Mouse (Mus musculus) embryonic facial prominence, embryonic 10.5 days (tissue): ENCODE results near the gene Dlk2. TPM values are rescaled to one million over a fixed set of nuclear protein-coding genes. Genes with fewer than 3 reads are reported as not detected.

ENCODE experiments used
- DNase-seq: peaks from one replicate; pipeline ENCODE4 v3.0.0-alpha.2; 2017; ENCODE audit warnings: low spot score
- H3K27ac ChIP-seq: fragments of 300-500 bp; sonication (generic); replicated peaks from 2 replicates; pipeline ENCODE4 v1.5.1; 2016; ENCODE audit warnings: mild to moderate bottlenecking
- H3K27me3 ChIP-seq: fragments of 300-500 bp; sonication (generic); replicated peaks from 2 replicates; pipeline ENCODE4 v1.6.1; 2016; ENCODE audit warnings: low read depth, mild to moderate bottlenecking; ENCODE audit not compliant: poor library complexity, severe bottlenecking
- H3K36me3 ChIP-seq: fragments of 300-500 bp; sonication (generic); replicated peaks from 2 replicates; pipeline ENCODE4 v1.6.1; 2016; ENCODE audit warnings: mild to moderate bottlenecking, moderate library complexity
- H3K4me1 ChIP-seq: fragments of 300-500 bp; sonication (generic); 2 replicates; pipeline ENCODE4 v1.6.1; 2016
- H3K4me3 ChIP-seq: fragments of 300-500 bp; sonication (generic); 2 replicates; pipeline ENCODE4 v1.5.1; 2016; ENCODE audit warnings: mild to moderate bottlenecking, moderate library complexity
- H3K9me3 ChIP-seq: fragments of 300-500 bp; sonication (generic); 2 replicates; pipeline ENCODE4 v1.6.1; 2016; ENCODE audit warnings: mild to moderate bottlenecking
- WGBS: fragments of 180-500 bp; shearing (Covaris S2); methylation state at CpG from one replicate; pipeline ENCODE4 v1.1.7; 2016; 5-methylcytosine and 5-hydroxymethylcytosine counted together
- polyA plus RNA-seq: library from polyadenylated mRNA; unstranded; fragments of >200 nt; fragmentation: Nextera tagmentation; extraction: Ambion mirVana; gene quantifications from 2 replicates; pipeline ENCODE4 v1.2.1, GENCODE M21; 2016

The Dlk2 gene
- polyA plus RNA-seq, 1 experiment from 2014 or later: 2.0 TPM

DNA sequence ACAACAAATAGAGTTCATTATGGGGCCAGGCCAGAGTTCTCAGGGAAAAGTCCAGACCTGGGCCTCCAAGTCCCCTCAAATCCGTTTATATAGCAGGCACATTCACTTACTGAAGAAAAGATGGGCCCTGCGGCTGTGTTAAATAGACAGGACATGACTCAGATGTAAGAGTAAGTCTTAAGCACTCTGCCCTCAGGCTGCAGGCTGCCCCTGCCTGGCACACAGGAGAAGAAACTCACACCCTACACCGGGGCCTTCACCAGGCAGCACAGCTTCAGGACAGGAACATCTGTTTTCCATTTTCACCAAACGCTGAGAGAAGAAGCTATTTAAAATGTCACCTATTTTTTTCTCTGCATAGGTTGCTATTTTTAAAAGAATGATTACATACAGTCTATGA is 19.6 kb upstream of the Dlk2 start:
- Histone ChIP-seq H3K36me3 (peaks cover 80% of the 10 kb centered on the region), H3K27me3 (no peaks in the 10 kb centered on the region), H3K4me3 (no peak overlapping the region), H3K4me1 (peaks cover 72% of the 10 kb centered on the region), H3K9me3 (no peaks in the 10 kb centered on the region), H3K27ac (peak overlapping the region; percentile 32; the same call in 1 of the 2 replicates)
- 33% methylated on average over 4 of the region's 4 CpGs for WGBS
- peak; percentile 62 for DNase-seq

DNA sequence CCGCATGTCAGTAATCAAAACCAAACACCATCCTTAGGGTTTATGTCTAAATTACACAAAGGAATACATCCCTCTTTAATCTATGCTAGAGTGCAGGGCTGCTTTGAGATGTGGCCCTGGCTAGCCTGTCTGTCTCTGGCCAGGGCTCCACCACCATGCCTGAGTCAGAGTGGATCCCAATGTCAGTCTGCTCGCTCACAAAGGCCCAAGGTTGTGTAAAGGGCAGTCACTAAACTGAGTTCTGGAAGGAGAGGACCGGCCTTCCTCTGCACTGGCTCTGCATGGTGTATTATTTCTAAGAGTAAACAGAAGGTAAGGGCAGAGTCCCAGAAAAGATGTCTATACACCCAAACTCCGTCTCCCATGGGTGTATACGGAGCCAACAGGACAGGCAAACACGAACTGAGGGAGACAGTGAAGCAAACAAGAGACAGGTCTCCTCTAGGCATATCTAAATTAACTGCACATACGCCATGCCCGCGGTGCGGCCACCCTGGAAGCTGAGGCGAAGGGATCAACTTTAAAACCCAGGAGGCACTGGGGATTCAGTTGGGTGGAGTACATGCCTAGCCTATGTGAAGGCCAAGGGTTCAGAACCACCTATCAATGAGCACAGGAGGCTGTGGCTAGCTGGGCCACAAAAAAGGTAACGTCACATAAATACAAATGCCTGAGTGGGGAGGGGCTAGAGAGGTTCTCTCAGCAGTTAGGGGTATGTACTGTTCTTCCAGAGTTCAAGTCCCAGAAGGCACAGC is 19.0 kb upstream of the Dlk2 start:
- no peak for DNase-seq
- Histone ChIP-seq H3K4me1 (peaks cover 72% of the 10 kb centered on the region), H3K27ac (peak overlapping the region; percentile 74), H3K36me3 (peaks cover 74% of the 10 kb centered on the region), H3K4me3 (peak overlapping the region; percentile 18; the same call in 1 of the 2 replicates), H3K9me3 (no peaks in the 10 kb centered on the region), H3K27me3 (no peaks in the 10 kb centered on the region)
- 71% methylated on average over 12 of the region's 12 CpGs for WGBS

- no peaks in the 10 kb centered on the region for H3K9me3 ChIP-seq
- H3K27ac ChIP-seq: peak within 1 kb of the TSS; percentile 92
- peak; percentile 97 for DNase-seq
- H3K36me3 ChIP-seq: peaks cover 35% of the 10 kb centered on the region
- under 1% methylated on average over 37 of the region's 37 CpGs for WGBS
- H3K27me3 ChIP-seq: no peaks in the 10 kb centered on the region
- peak within 1 kb of the TSS; percentile 90 for H3K4me3 ChIP-seq
- H3K4me1 ChIP-seq: peaks cover 59% of the 10 kb centered on the region
Measured at GRCm38 (mm10) chr17:46282483-46283123, 14.6 kb upstream of the Dlk2 start, which contains the start of gene Tjap1. TSS of gene Tjap1 (minus strand) at chr17:46283026.

GRCm38 (mm10) chr17:46283140-46283539 is 14.1 kb upstream of the Dlk2 start:
- peak overlapping the region; percentile 92 for H3K27ac ChIP-seq
- 21% methylated on average over 9 of the region's 9 CpGs for WGBS

GRCm38 (mm10) chr17:46283911-46284310 is 13.3 kb upstream of the Dlk2 start:
- H3K4me1 ChIP-seq: peaks cover 54% of the 10 kb centered on the region
- no peaks in the 10 kb centered on the region for H3K27me3 ChIP-seq
- peaks cover 23% of the 10 kb centered on the region for H3K36me3 ChIP-seq
- WGBS: 89% methylated on average over 8 of the region's 8 CpGs
- no peak overlapping the region for H3K4me3 ChIP-seq
- no peaks in the 10 kb centered on the region for H3K9me3 ChIP-seq
- DNase-seq: no peak
- H3K27ac ChIP-seq: no peak overlapping the region

More at GRCm38 (mm10) chr17:46283140-46283539, 14.1 kb upstream of the Dlk2 start:
- no peak for DNase-seq
- peaks cover 59% of the 10 kb centered on the region for H3K4me1 ChIP-seq
- H3K9me3 ChIP-seq: no peaks in the 10 kb centered on the region
- H3K4me3 ChIP-seq: peak overlapping the region; percentile 90
- peaks cover 31% of the 10 kb centered on the region for H3K36me3 ChIP-seq
- no peaks in the 10 kb centered on the region for H3K27me3 ChIP-seq

DNA sequence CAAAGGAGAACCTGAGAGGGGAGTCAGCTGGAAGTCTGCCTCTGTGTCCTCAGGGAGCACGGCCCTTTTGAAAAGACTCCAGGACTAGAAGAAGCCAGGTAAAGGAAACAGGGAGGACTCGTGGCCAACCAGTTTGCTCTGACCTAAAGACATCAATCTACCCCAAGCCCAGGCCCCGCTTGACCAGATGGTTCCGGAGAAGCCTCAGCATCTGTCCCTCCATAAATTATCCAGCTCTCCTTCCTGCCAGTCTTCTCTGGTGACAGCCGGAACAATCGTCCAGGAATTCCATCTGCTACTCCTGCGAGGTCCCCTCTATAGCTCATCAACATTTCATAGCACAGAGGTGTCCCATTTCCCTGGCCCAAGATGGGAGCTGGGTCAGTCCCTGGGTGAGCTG is 12.6 kb upstream of the Dlk2 start:
- H3K27me3 ChIP-seq: no peaks in the 10 kb centered on the region
- H3K4me1 ChIP-seq: peaks cover 50% of the 10 kb centered on the region
- H3K27ac ChIP-seq: no peak overlapping the region
- no peaks in the 10 kb centered on the region for H3K9me3 ChIP-seq
- no peak for DNase-seq
- no peak overlapping the region for H3K4me3 ChIP-seq
- H3K36me3 ChIP-seq: peaks cover 16% of the 10 kb centered on the region
- WGBS: 64% methylated on average over 7 of the region's 7 CpGs

- Histone ChIP-seq H3K9me3 (no peaks in the 10 kb centered on the region), H3K4me3 (no peak overlapping the region), H3K4me1 (peaks cover 50% of the 10 kb centered on the region), H3K36me3 (peaks cover 8% of the 10 kb centered on the region), H3K27ac (no peak overlapping the region), H3K27me3 (no peaks in the 10 kb centered on the region)
- 74% methylated on average over 6 of the region's 6 CpGs for WGBS
- no peak for DNase-seq
Measured at GRCm38 (mm10) chr17:46285407-46285806, 11.8 kb upstream of the Dlk2 start.

DNA sequence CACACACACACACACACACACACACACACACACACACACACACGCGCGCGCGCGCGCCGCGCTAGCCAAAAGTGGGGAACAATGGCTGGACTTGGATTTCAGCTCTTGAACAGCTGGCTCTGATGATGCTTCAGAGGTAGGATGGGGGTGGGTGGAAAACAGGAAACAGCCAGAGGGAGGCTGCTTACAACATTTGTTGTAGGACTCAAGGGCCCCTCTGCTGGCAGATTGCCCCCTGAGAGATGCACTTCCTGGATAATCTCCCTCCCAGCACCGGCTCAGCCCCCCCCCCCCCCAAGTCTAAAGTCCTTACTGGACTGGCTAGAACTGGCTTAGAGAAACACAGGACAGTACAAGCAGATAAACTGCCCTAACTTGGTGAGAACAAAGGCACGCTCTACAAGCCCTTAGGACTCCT is 9.5 kb upstream of the Dlk2 start:
- no peaks in the 10 kb centered on the region for H3K36me3 ChIP-seq
- peaks cover 12% of the 10 kb centered on the region; the same call in 1 of the 2 replicates for H3K27me3 ChIP-seq
- no peaks in the 10 kb centered on the region for H3K9me3 ChIP-seq
- H3K27ac ChIP-seq: peak overlapping the region; percentile 81
- peaks cover 32% of the 10 kb centered on the region for H3K4me1 ChIP-seq
- H3K4me3 ChIP-seq: peak overlapping the region; percentile 29
- peak; percentile 60 for DNase-seq
- 67% methylated on average over 11 of the region's 11 CpGs for WGBS

GRCm38 (mm10) chr17:46296601-46297000 is 620 bp upstream of the Dlk2 start:
- no peak for DNase-seq
- no peak overlapping the region for H3K4me3 ChIP-seq
- peaks cover 25% of the 10 kb centered on the region for H3K4me1 ChIP-seq
- H3K36me3 ChIP-seq: no peaks in the 10 kb centered on the region
- no peak overlapping the region for H3K27ac ChIP-seq
- H3K9me3 ChIP-seq: no peaks in the 10 kb centered on the region
- WGBS: 52% methylated on average over 6 of the region's 6 CpGs
- peaks cover 94% of the 10 kb centered on the region for H3K27me3 ChIP-seq

- no peak overlapping the region for H3K27ac ChIP-seq
- H3K9me3 ChIP-seq: no peaks in the 10 kb centered on the region
- H3K4me3 ChIP-seq: peak overlapping the region; percentile 72
- H3K4me1 ChIP-seq: peaks cover 25% of the 10 kb centered on the region
- peaks cover 91% of the 10 kb centered on the region for H3K27me3 ChIP-seq
- no peak for DNase-seq
- H3K36me3 ChIP-seq: no peaks in the 10 kb centered on the region
- WGBS: 13% methylated on average over 6 of the region's 6 CpGs
Measured at GRCm38 (mm10) chr17:46297028-46297363, 225 bp upstream of the Dlk2 start.

DNA sequence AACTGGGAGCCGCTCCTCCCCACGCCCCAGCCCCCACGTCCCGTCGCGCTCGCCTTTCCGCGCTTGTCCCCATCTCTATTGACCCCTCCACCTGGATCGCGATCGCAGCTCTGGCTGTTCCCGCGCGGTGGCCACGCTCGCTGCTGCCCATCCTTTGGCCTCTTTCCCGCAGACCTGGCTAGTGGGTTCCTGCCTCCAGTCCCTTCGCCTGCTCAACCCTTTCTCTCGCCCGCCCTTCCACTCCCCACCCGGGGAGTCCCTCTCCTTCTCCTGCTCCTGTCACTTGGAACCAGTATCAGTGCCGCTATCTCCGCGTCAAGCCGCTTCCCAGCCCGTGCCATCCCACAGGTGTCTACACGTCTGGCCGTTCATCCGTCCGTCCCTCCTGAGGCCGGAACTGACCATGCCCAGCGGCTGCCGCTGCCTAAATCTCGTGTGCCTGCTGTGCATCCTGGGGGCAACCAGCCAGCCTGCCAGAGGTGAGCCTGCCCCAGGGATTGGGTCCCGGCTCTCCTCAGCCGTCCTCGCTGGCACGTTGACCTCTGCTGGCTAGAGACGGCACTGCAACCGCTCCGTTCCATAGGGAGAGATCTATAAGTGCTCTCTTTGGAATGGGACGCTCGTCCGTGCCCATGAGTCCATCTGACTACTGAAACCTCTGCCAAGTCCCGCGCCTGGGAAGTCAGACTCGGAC is 1.1 kb downstream of the Dlk2 start:
- under 1% methylated on average over 48 of the region's 48 CpGs for WGBS
- H3K27me3 ChIP-seq: peaks cover 78% of the 10 kb centered on the region
- DNase-seq: peak; percentile 91
- no peaks in the 10 kb centered on the region for H3K9me3 ChIP-seq
- peaks cover 28% of the 10 kb centered on the region for H3K4me1 ChIP-seq
- peak overlapping the region; percentile 72 for H3K4me3 ChIP-seq
- H3K27ac ChIP-seq: peak overlapping the region; percentile 66; the same call in 1 of the 2 replicates
- no peaks in the 10 kb centered on the region for H3K36me3 ChIP-seq

DNA sequence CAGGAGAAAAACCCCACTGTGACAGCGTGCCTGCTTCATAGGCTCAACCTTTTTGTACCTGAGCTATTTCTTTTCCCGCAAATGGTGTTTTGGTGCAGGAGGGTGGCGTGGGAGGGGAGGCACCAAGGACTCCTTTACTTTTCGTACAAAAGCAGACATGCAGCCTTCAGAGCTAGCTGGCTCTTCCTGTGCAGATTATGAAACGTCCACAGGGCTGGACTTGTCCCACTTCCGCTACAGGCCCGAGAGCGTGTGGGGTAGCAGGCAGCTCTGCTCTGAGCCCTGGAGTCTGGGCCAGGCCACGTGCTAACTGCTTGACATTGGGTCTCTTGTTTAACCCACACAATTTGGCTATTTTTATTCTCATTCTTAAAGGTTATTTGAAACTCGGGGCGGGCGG is 4.7 kb downstream of the Dlk2 start:
- Histone ChIP-seq H3K36me3 (peaks cover 6% of the 10 kb centered on the region; the same call in 1 of the 2 replicates), H3K27me3 (peaks cover 42% of the 10 kb centered on the region), H3K4me3 (no peak overlapping the region), H3K27ac (no peak overlapping the region), H3K9me3 (no peaks in the 10 kb centered on the region), H3K4me1 (peaks cover 37% of the 10 kb centered on the region)
- no peak for DNase-seq
- WGBS: 77% methylated on average over 12 of the region's 12 CpGs
